Mouse (Mus musculus) intestine, embryonic 15.5 days (tissue): ENCODE data around the gene Hyal3. TPM values are rescaled to one million over a fixed set of nuclear protein-coding genes. Genes with fewer than 3 reads are reported as not detected.

Experiments
- ATAC-seq: fragments of 200-750 bp; cut with Nextera tagmentation; 2 replicates; pipeline ENCODE4 v1.8.0; 2017; ENCODE audit warnings: moderate TSS enrichment, moderate library complexity
- H3K27ac ChIP-seq: fragments of 300-500 bp; sonication (generic); 2 replicates; pipeline ENCODE4 v1.5.1; 2015; ENCODE audit warnings: mild to moderate bottlenecking, inconsistent platforms
- H3K27me3 ChIP-seq: fragments of 300-500 bp; sonication (generic); replicated peaks from 2 replicates; pipeline ENCODE4 v1.6.1; 2015; ENCODE audit warnings: inconsistent platforms
- H3K36me3 ChIP-seq: fragments of 300-500 bp; sonication (generic); 2 replicates; pipeline ENCODE4 v1.6.1; 2015; ENCODE audit warnings: inconsistent platforms
- H3K4me1 ChIP-seq: fragments of 300-500 bp; sonication (generic); replicated peaks from 2 replicates; pipeline ENCODE4 v1.6.1; 2015; ENCODE audit warnings: inconsistent platforms
- H3K4me2 ChIP-seq: fragments of 300-500 bp; sonication (generic); replicated peaks from 2 replicates; pipeline ENCODE4 v1.6.1; 2015; ENCODE audit warnings: mild to moderate bottlenecking, inconsistent platforms
- H3K4me3 ChIP-seq: fragments of 300-500 bp; sonication (generic); replicated peaks from 2 replicates; pipeline ENCODE4 v1.5.1; 2015; ENCODE audit warnings: inconsistent platforms
- H3K9ac ChIP-seq: fragments of 300-500 bp; sonication (generic); 2 replicates; pipeline ENCODE4 v1.6.1; 2015; ENCODE audit warnings: inconsistent platforms
- H3K9me3 ChIP-seq: fragments of 300-500 bp; sonication (generic); 2 replicates; pipeline ENCODE4 v1.6.1; 2016; ENCODE audit warnings: inconsistent platforms
- WGBS: fragments of 180-500 bp; shearing (Covaris S2); methylation state at CpG from one replicate; pipeline ENCODE4 v1.1.7; 2015; 5-methylcytosine and 5-hydroxymethylcytosine counted together
- polyA plus RNA-seq: library from polyadenylated mRNA; unstranded; fragments of >200 nt; fragmentation: Nextera tagmentation; extraction: Ambion mirVana; gene quantifications from 2 replicates; pipeline ENCODE4 v1.2.1, GENCODE M21; 2015

Hyal3 gene
- polyA plus RNA-seq, 1 experiment from 2014 or later = 0.74 TPM

DNA sequence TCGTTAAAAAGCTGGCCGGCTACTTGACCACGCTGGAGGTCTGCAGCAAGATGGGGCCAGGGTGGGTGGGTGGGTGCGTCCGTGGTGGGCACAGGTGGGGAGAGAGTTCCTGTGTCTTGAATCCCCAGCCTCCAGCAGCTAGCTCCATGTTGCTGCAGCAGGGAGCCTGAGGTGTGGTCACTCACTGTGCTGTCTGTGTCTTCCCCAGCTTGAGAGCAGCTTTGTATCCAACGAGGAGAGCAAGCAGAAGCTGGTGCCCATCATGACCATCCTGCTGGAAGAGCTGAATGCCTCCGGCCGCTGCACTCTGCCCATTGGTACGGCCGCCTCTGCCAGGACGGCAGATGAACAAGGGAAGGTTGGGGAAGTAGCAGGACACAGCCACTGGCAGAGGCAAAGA is 37.3 kb upstream of the Hyal3 start:
- ATAC-seq = no peak
- peak overlapping the region; percentile 83; the same call in 1 of the 2 replicates for H3K4me2 ChIP-seq
- no peak overlapping the region for H3K4me3 ChIP-seq
- H3K4me1 ChIP-seq = peaks cover 28% of the 10 kb centered on the region
- no peak overlapping the region for H3K9ac ChIP-seq
- peaks cover 11% of the 10 kb centered on the region; the same call in 1 of the 2 replicates for H3K36me3 ChIP-seq
- no peak overlapping the region for H3K27ac ChIP-seq
- no peaks in the 10 kb centered on the region for H3K9me3 ChIP-seq
- H3K27me3 ChIP-seq = no peaks in the 10 kb centered on the region
- 80% methylated on average over 11 of the region's 11 CpGs for WGBS

DNA sequence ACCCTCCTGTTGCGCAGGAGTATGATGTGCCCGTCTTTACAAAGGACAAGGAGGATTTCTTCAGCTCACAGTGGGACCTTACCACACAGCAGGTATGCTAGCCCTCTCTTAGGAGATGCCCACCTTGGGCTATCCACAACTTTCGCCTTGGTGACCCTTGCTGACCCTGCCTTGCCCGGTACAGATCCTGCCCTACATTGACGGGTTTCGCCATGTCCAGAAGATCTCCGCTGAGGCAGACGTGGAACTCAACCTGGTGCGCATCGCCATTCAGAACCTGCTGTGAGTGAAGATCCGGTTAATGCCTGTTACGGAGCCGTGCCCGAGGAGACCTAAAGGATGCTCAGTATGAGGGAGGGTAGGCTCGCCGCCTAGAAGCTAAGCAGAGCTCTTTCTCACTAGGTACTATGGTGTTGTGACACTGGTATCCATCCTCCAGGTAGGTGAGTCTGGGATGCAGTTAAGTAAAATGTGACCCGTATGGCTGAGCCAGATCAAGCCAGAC is 36.4 kb upstream of the Hyal3 start:
- peaks cover 28% of the 10 kb centered on the region for H3K4me1 ChIP-seq
- H3K27me3 ChIP-seq = no peaks in the 10 kb centered on the region
- H3K9me3 ChIP-seq = no peaks in the 10 kb centered on the region
- WGBS = 94% methylated on average over 17 of the region's 17 CpGs
- peaks cover 9% of the 10 kb centered on the region; the same call in 1 of the 2 replicates for H3K36me3 ChIP-seq
- no peak overlapping the region for H3K27ac ChIP-seq
- ATAC-seq = no peak
- no peak overlapping the region for H3K4me2 ChIP-seq
- H3K4me3 ChIP-seq = no peak overlapping the region
- H3K9ac ChIP-seq = no peak overlapping the region

DNA sequence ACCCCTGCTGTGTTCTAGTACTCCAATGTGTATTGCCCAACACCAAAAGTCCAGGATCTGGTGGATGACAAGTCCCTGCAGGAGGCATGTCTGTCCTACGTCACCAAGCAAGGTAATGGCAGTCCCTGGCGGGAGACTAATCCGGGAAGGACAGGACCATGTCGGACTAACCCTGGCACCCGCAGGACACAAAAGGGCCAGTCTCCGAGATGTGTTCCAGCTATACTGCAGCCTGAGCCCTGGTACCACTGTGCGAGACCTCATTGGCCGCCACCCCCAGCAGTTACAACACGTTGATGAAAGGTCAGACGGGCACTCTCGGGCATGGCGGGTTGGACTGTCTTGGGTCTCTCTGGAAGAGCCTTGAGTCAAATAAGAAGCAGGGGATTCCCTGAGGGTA is 35.9 kb upstream of the Hyal3 start:
- H3K9ac ChIP-seq = no peak overlapping the region
- H3K36me3 ChIP-seq = peaks cover 9% of the 10 kb centered on the region; the same call in 1 of the 2 replicates
- H3K4me2 ChIP-seq = no peak overlapping the region
- H3K4me3 ChIP-seq = no peak overlapping the region
- no peaks in the 10 kb centered on the region for H3K27me3 ChIP-seq
- H3K4me1 ChIP-seq = peaks cover 28% of the 10 kb centered on the region
- 95% methylated on average over 12 of the region's 12 CpGs for WGBS
- H3K27ac ChIP-seq = no peak overlapping the region
- H3K9me3 ChIP-seq = no peaks in the 10 kb centered on the region
- no peak for ATAC-seq

DNA sequence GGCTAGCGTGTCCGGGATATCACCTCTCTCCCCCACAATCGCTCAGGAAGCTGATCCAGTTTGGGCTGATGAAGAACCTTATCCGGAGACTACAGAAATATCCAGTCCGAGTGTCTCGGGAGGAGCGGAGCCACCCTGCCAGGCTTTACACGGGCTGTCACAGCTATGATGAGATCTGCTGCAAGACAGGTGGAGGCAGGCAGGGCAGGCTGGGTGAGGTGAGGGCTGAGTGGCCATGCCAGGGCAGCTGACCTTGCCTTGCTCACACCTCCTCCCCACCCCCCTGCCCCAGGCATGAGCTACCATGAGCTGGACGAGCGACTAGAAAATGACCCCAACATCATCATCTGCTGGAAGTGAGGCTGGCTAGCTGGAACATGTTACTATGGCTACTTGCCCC is 35.4 kb upstream of the Hyal3 start:
- 86% methylated on average over 10 of the region's 10 CpGs for WGBS
- ATAC-seq = no peak
- Histone ChIP-seq H3K9me3 (no peaks in the 10 kb centered on the region), H3K4me1 (peaks cover 28% of the 10 kb centered on the region), H3K36me3 (peaks cover 4% of the 10 kb centered on the region; the same call in 1 of the 2 replicates), H3K4me3 (no peak overlapping the region), H3K27ac (no peak overlapping the region), H3K4me2 (no peak overlapping the region), H3K27me3 (no peaks in the 10 kb centered on the region), H3K9ac (no peak overlapping the region)

DNA sequence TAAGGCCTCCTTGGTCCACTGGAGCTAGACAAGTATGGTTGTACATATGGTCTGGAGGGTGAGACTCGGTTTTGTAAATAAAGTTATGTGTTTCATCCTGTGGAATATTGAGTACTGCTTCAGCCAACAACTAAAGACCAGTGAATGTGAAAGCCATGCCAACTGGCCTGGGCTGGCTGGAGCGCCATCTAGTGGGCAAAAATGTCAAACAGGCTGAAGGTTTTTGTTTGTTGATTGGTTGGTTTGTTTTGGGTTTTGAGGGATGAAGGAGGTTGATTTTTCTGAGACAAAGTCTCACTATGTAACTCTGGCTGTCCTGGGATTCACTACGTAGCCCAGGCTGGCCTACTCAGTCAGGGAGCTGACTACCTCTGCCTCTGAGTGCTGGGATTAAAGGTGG is 35.0 kb upstream of the Hyal3 start:
- WGBS = 13% methylated on average over 3 of the region's 3 CpGs

DNA sequence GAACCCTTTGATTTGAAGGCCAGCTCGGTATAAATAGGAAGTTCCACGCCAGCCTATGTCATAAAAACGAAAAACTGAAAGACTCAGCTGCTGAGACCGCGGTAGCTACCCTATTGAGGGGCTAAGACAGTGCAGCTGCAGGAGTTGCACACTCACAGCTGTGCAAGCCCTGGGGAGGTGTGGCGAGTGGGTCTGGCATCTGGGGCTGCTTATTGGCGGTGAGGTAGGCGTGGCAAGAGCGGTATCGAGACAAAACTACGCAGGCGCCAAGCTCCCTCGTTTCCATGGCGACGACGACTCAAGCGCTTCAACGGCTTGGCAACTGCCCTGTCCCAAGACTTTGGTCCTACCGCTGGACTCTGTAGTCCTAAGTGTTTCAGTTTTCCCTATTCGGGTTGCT is 33.6 kb upstream of the Hyal3 start, which contains the start of gene Zmynd10:
Gene Zmynd10 (plus strand): TSS at position 273 of the 400 bp plus-strand sequence.
- Histone ChIP-seq H3K36me3 (peaks cover 4% of the 10 kb centered on the region; the same call in 1 of the 2 replicates), H3K9me3 (no peaks in the 10 kb centered on the region), H3K27ac (no peak within 1 kb of the TSS; the same call in 1 of the 2 replicates), H3K4me3 (peak within 1 kb of the TSS; percentile 16; the same call in 1 of the 2 replicates), H3K4me1 (peaks cover 36% of the 10 kb centered on the region), H3K4me2 (peak within 1 kb of the TSS; percentile 53), H3K9ac (no peak within 1 kb of the TSS), H3K27me3 (no peaks in the 10 kb centered on the region)
- 2% methylated on average over 20 of the region's 20 CpGs for WGBS
- peak; percentile 48 for ATAC-seq

More for the DNA sequence above, 35.0 kb upstream of the Hyal3 start:
- Histone ChIP-seq H3K9ac (no peak overlapping the region), H3K4me2 (no peak overlapping the region), H3K4me1 (peaks cover 31% of the 10 kb centered on the region), H3K27me3 (no peaks in the 10 kb centered on the region), H3K27ac (no peak overlapping the region), H3K4me3 (no peak overlapping the region), H3K9me3 (no peaks in the 10 kb centered on the region), H3K36me3 (peaks cover 4% of the 10 kb centered on the region; the same call in 1 of the 2 replicates)
- ATAC-seq = no peak

DNA sequence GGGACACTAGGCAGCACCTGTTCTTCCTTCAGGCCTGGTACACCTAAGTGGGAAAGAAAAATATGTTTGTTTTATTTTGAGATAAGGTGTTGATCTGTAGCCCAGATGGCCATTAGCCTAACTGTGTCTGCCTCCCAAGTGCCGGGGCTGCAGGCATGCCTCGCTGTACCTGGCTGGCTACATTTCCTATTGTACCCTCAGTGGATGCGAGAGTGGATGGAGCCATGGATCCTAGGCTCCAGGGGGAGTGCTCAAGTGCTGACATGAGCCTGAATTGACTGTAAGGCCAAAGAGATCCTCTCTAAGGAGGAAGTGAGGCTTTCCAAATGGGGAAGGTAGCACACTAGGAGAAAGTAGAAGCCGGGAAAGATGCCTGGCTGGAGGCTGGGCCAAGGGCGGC is 32.7 kb upstream of the Hyal3 start:
- Histone ChIP-seq H3K4me3 (no peak overlapping the region), H3K9me3 (no peaks in the 10 kb centered on the region), H3K4me1 (peaks cover 36% of the 10 kb centered on the region), H3K27me3 (no peaks in the 10 kb centered on the region), H3K9ac (no peak overlapping the region), H3K27ac (no peak overlapping the region), H3K36me3 (peaks cover 4% of the 10 kb centered on the region; the same call in 1 of the 2 replicates), H3K4me2 (no peak overlapping the region)
- no peak for ATAC-seq
- 75% methylated on average over 5 of the region's 5 CpGs for WGBS

DNA sequence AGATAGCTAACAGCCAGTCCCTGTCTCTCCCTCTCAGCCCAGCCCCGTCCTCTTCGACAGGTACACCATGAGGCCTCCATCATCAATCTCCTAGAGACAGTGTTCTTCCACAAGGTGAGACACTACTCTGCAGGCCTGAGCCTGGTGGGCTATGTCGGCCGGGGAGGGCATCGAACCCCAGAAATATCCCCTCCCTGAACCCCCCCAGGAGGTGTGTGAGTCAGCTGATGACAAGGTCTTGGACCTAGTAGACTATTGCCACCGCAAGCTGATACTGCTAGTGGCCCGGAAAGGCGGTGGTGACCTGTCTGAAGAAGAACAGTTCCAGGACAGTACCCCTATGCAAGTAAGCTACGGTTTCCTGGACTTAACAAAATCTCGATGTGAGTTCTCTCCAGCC is 31.8 kb upstream of the Hyal3 start:
- H3K4me3 ChIP-seq = no peak overlapping the region
- H3K27ac ChIP-seq = no peak overlapping the region
- H3K4me2 ChIP-seq = no peak overlapping the region
- no peaks in the 10 kb centered on the region for H3K9me3 ChIP-seq
- no peak for ATAC-seq
- WGBS = 90% methylated on average over 10 of the region's 10 CpGs
- peaks cover 37% of the 10 kb centered on the region for H3K4me1 ChIP-seq
- H3K27me3 ChIP-seq = no peaks in the 10 kb centered on the region
- no peak overlapping the region for H3K9ac ChIP-seq
- H3K36me3 ChIP-seq = peaks cover 4% of the 10 kb centered on the region; the same call in 1 of the 2 replicates

DNA sequence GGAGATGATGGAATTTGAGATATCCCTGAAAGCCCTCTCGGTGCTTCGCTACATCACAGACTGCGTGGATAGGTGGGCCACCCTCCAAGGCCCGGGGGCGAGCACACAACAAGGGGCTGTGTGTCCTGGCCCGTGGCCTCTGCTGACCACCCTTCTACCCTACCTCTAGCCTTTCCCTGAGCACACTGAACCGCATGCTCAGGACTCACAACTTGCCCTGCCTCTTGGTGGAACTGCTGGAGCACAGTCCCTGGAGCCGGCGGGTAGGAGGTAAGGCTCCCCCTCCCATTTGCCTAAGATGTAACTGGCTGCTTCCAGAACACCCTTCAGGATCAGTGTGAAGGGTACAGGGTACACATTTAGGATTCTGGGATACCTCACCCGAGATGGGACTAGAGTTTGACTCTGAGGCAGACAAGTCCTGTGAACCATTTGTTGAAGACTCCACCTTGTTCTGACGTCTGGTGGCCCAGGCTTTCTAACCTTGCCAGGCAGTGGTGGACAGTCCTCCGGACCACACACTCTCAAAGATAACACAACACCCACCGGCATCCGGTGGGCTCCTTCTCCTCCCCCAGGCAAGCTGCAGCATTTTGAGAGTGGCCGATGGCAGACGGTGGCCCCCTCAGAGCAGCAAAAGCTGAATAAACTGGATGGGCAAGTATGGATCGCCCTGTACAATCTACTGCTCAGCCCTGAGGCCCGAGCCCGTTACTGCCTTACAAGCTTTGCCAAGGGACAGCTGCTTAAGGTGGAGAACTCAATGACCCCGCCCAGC is 31.1 kb upstream of the Hyal3 start:
- Histone ChIP-seq H3K4me1 (peaks cover 37% of the 10 kb centered on the region), H3K9ac (no peak overlapping the region), H3K9me3 (no peaks in the 10 kb centered on the region), H3K36me3 (no peaks in the 10 kb centered on the region), H3K27me3 (no peaks in the 10 kb centered on the region), H3K4me3 (no peak overlapping the region), H3K27ac (no peak overlapping the region), H3K4me2 (no peak overlapping the region)
- 88% methylated on average over 20 of the region's 20 CpGs for WGBS
- ATAC-seq = no peak

DNA sequence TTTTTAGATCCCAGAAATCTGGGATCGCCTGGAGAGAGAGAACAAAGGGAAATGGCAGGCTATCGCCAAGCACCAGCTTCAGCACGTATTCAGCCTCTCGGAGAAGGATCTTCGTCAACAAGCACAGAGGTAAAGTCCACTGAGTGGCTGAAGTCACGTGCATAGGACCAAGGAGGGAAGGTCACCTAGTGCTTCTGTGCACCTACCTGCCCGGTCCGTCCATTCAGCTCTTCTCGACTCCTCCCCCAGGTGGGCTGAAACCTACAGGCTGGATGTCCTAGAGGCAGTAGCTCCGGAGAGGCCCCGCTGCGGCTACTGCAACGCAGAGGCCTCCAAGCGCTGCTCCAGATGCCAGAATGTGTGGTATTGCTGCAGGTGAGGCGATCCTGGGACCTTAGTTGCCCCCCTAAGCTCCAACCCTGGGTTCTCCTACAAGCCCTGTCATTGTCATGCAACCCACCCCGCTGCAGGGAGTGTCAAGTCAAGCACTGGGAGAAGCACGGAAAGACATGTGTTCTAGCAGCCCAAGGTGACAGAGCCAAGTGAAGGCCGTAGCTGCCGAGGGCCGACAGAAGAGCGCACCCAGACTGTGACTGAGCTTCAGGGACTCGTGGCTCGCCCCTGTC is 30.0 kb upstream of the Hyal3 start:
- Histone ChIP-seq H3K4me3 (peak overlapping the region; percentile 56), H3K9me3 (no peaks in the 10 kb centered on the region), H3K36me3 (no peaks in the 10 kb centered on the region), H3K27me3 (no peaks in the 10 kb centered on the region), H3K4me1 (peaks cover 37% of the 10 kb centered on the region), H3K27ac (peak overlapping the region; percentile 63), H3K4me2 (peak overlapping the region; percentile 97), H3K9ac (peak overlapping the region; percentile 71)
- WGBS = 34% methylated on average over 23 of the region's 23 CpGs
- no peak for ATAC-seq

DNA sequence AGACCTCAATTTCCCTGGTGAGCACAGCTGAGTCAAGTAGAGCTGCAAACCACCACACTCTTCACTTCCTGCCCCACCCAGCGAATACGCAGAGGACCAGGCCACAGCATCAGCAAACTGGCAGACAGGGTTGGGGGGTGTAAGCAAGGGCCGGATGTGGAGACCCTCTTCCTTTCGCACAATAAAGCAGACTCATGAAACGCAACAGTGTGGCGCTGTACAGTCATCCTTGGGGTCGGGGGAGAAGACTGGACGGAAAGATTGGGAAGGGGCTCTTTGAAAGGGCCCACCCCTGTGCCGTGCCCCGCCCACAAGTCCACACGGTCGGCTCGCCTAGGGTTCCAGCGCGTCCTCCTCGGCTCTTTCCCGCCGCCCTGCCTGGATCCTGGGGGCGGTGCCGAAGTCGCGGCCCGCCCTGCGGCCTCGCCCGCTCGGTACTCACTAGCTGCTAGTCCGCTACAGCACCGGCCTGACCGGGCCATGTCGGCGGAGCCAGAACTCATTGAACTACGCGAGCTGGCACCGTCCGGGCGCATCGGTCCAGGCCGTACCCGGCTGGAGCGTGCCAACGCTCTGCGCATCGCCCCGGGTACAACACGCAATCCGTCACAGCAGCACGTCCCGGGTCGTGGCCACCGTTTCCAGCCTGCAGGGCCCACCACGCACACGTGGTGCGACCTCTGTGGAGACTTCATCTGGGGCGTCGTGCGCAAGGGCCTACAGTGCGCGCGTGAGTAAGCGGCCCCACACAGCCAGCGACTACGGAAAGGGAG is 29.3 kb upstream of the Hyal3 start, which contains the start of gene Rassf1:
Gene Rassf1 (plus strand): TSS at position 439 of the 773 bp plus-strand sequence.
- ATAC-seq = peak; percentile 53
- Histone ChIP-seq H3K27ac (peak within 1 kb of the TSS; percentile 63), H3K9me3 (no peaks in the 10 kb centered on the region), H3K4me1 (peaks cover 43% of the 10 kb centered on the region), H3K4me2 (peak within 1 kb of the TSS; percentile 97), H3K9ac (peak within 1 kb of the TSS; percentile 71), H3K36me3 (no peaks in the 10 kb centered on the region), H3K27me3 (no peaks in the 10 kb centered on the region), H3K4me3 (peak within 1 kb of the TSS; percentile 56)
- 1% methylated on average over 63 of the region's 63 CpGs for WGBS
